Mouse (Mus musculus) limb, embryonic 14.5 days (tissue): ENCODE measurements around the gene Mphosph9. TPM values are rescaled to one million over a fixed set of nuclear protein-coding genes. Genes with fewer than 3 reads are reported as not detected.
"Not testable (repeated sequence)": the region's sequence is repeated elsewhere in the genome, so short reads cannot be mapped to it uniquely, and the experiment has no call there.

Experiments used
- ATAC-seq: fragments of 200-750 bp; cut with Nextera tagmentation; 2 replicates; pipeline ENCODE4 v1.8.0; 2017; ENCODE audit warnings: low read depth, moderate number of reproducible peaks, moderate TSS enrichment; ENCODE audit not compliant: low FRiP score
- DNase-seq: peaks from one replicate; pipeline ENCODE4 v3.0.0-alpha.2; 2015; ENCODE audit warnings: low spot score
- H3K27ac ChIP-seq: fragments of 300-500 bp; sonication (generic); replicated peaks from 2 replicates; pipeline ENCODE4 v1.5.1; 2014; ENCODE audit warnings: low read depth, mild to moderate bottlenecking, low read length, moderate library complexity, mixed read lengths
- H3K27me3 ChIP-seq: fragments of 300-500 bp; sonication (generic); 2 replicates; pipeline ENCODE4 v1.6.1; 2014; ENCODE audit warnings: low read length, mixed read lengths; ENCODE audit not compliant: control insufficient read depth, insufficient read depth
- H3K36me3 ChIP-seq: fragments of 300-500 bp; sonication (generic); 2 replicates; pipeline ENCODE4 v1.6.1; 2014; ENCODE audit warnings: mild to moderate bottlenecking, low read length, moderate library complexity, mixed read lengths; ENCODE audit not compliant: control insufficient read depth, insufficient read depth
- H3K4me1 ChIP-seq: fragments of 300-500 bp; sonication (generic); 2 replicates; pipeline ENCODE4 v1.6.1; 2014; ENCODE audit warnings: antibody characterized with exemption, low read length, mixed read lengths; ENCODE audit not compliant: control insufficient read depth, insufficient read depth
- H3K4me2 ChIP-seq: fragments of 300-500 bp; sonication (generic); replicated peaks from 2 replicates; pipeline ENCODE4 v1.6.1; 2014; ENCODE audit warnings: low read depth, mild to moderate bottlenecking, low read length, moderate library complexity; ENCODE audit not compliant: severe bottlenecking
- H3K4me3 ChIP-seq: fragments of 300-500 bp; sonication (generic); replicated peaks from 2 replicates; pipeline ENCODE4 v1.5.1; 2014; ENCODE audit warnings: low read length
- H3K9ac ChIP-seq: fragments of 300-500 bp; sonication (generic); 2 replicates; pipeline ENCODE4 v1.6.1; 2014; ENCODE audit warnings: mild to moderate bottlenecking, low read depth, low read length, moderate library complexity; ENCODE audit not compliant: severe bottlenecking
- H3K9me3 ChIP-seq: fragments of 300-500 bp; sonication (generic); 2 replicates; pipeline ENCODE4 v1.6.1; 2016; ENCODE audit warnings: low read length; ENCODE audit not compliant: control insufficient read depth
- POLR2A ChIP-seq: fragments of 200-500 bp; IDR thresholded peaks from 2 replicates; pipeline ENCODE4 v1.8.0; 2012; ENCODE audit warnings: inconsistent platforms, mild to moderate bottlenecking, moderate library complexity, borderline replicate concordance; ENCODE audit not compliant: insufficient read depth, insufficient read length; ENCODE audit errors: extremely low read depth
- WGBS: fragments of 180-500 bp; shearing (Covaris S2); extraction: QIAGEN DNeasy Blood & Tissue Kit; methylation state at CpG from one replicate; pipeline ENCODE4 v1.1.7; 2014; 5-methylcytosine and 5-hydroxymethylcytosine counted together
- polyA plus RNA-seq, 2 experiments: library from polyadenylated mRNA; depleted of rRNA in 1 of 2; stranded (reverse) in 1 of 2; unstranded in 1 of 2; fragments of >200 nt; fragmentation: Nextera tagmentation in 1 of 2; extraction: Ambion mirVana in 1 of 2; gene quantifications; 2 replicates each; pipeline versions ENCODE4 v1.2.1 to v1.2.3; 2012 to 2014

Mphosph9 gene
- polyA plus RNA-seq, 2 experiments = 9.5 to 11.0 TPM

- no peaks in the 10 kb centered on the region for H3K27me3 ChIP-seq
- H3K4me1 ChIP-seq = no peaks in the 10 kb centered on the region
- peaks cover 26% of the 10 kb centered on the region for H3K36me3 ChIP-seq
- no peak for TF ChIP-seq POLR2A
- WGBS = 83% methylated on average over 2 of the region's 2 CpGs
- H3K4me3 ChIP-seq = no peak overlapping the region
- H3K27ac ChIP-seq = no peak overlapping the region
- no peak overlapping the region for H3K9ac ChIP-seq
- ATAC-seq (no peak), DNase-seq (no peak)
- H3K9me3 ChIP-seq = no peaks in the 10 kb centered on the region
- H3K4me2 ChIP-seq = no peak overlapping the region
These were observed 38.0 kb upstream of the Mphosph9 start for GRCm38 (mm10) chr5:124365754-124366153.

DNA sequence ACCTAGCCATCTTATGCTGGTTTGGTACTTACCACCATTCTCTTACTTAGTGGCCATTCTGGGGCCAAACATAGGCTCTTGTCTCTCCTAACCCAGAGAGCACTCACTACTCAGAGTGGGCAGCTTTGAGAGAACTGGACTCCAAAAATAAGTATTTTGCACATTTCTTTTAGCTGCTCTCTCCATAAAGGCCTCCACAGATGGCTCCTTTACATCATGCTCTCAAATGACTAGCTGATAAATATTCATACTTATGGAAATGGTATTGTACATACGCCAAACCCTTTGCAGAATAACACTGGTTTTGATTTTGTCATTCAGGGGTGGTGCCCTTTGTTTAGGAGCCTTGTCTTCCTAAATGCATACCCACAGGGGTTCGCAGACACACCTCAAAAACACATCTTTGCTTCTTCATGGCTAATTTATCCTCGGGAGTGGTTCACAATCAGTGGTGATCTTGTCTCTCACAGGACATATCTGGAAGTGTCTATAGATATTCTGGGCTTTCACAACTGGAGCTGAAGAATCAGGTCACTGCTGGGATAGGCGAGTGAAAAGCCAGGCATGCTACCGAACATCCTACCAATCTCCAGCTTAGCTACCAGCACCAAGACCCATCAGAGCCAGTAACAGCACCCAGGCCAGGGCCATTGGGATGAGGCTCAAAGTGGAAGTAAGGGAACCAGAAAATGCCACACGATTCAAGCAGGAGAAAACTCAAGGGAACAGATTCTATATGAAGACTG is 36.6 kb upstream of the Mphosph9 start:
- TF ChIP-seq POLR2A = no peak
- Histone ChIP-seq H3K9me3 (no peaks in the 10 kb centered on the region), H3K27ac (no peak overlapping the region), H3K4me2 (no peak overlapping the region), H3K4me1 (no peaks in the 10 kb centered on the region), H3K4me3 (no peak overlapping the region), H3K27me3 (no peaks in the 10 kb centered on the region), H3K9ac (no peak overlapping the region), H3K36me3 (peaks cover 15% of the 10 kb centered on the region)
- DNase-seq = no peak
- ATAC-seq = no peak
- 90% methylated on average over 6 of the region's 6 CpGs for WGBS

GRCm38 (mm10) chr5:124362982-124363381 is 35.2 kb upstream of the Mphosph9 start, which contains the start of gene Cdk2ap1:
Cdk2ap1 (minus strand) TSS chr5:124363082.
- ATAC-seq = not testable (repeated sequence)
- 94% methylated on average over 5 of the region's 5 CpGs for WGBS

DNA sequence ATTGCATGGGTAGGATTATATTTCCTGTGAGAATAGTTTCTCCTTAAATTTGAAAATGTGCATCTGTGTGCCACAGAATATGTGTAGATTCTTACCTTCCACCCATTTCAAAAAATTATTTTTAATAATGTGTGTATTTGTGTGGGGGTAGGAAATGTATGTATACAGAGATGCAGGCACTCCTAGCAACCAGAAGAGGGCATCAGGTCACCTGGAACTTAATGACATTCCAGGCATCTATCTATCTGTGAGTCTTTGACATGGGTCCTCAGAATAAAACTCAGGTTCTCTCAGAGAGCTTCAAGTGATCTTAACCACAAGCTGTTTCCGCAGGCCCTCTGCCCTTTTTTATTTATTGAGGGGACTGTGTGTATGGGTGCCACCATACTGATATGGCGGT is 31.9 kb upstream of the Mphosph9 start:
- no peaks in the 10 kb centered on the region for H3K27me3 ChIP-seq
- no peak overlapping the region for H3K4me2 ChIP-seq
- no peaks in the 10 kb centered on the region for H3K9me3 ChIP-seq
- TF ChIP-seq POLR2A = no peak
- no peak overlapping the region for H3K27ac ChIP-seq
- H3K36me3 ChIP-seq = no peaks in the 10 kb centered on the region
- no peak overlapping the region for H3K9ac ChIP-seq
- DNase-seq = no peak
- no peak for ATAC-seq
- WGBS = 85% methylated on average over 2 of the region's 2 CpGs
- no peaks in the 10 kb centered on the region for H3K4me1 ChIP-seq
- no peak overlapping the region for H3K4me3 ChIP-seq

More at GRCm38 (mm10) chr5:124362982-124363381, 35.2 kb upstream of the Mphosph9 start, which contains the start of gene Cdk2ap1:
- not testable (repeated sequence) for H3K4me2 ChIP-seq, DNase-seq, H3K27me3 ChIP-seq, H3K36me3 ChIP-seq, H3K27ac ChIP-seq, H3K4me1 ChIP-seq, H3K9ac ChIP-seq, H3K4me3 ChIP-seq, H3K9me3 ChIP-seq

GRCm38 (mm10) chr5:124356695-124357094 is 28.9 kb upstream of the Mphosph9 start:
- no peak for DNase-seq
- H3K4me2 ChIP-seq = no peak overlapping the region
- ATAC-seq = no peak
- H3K9ac ChIP-seq = no peak overlapping the region
- H3K36me3 ChIP-seq = no peaks in the 10 kb centered on the region
- no peak overlapping the region for H3K4me3 ChIP-seq
- no peaks in the 10 kb centered on the region for H3K9me3 ChIP-seq
- no peak for TF ChIP-seq POLR2A
- peaks cover 4% of the 10 kb centered on the region for H3K4me1 ChIP-seq
- WGBS = 51% methylated on average over 3 of the region's 3 CpGs
- no peak overlapping the region for H3K27ac ChIP-seq
- H3K27me3 ChIP-seq = no peaks in the 10 kb centered on the region
